ENCODE assay signal across 16 mouse cellular contexts in genomic region chr13:11882359-11882758, GRCm38 (mm10).
"Had no signal": no experiment of that assay in that cellular context is flagged by ENCODE, and none has a peak within 500 bp of the region (broad histone marks: within the 10 kb centered on the region; RNA-seq: fewer than 3 reads in every experiment).

No protein-coding gene starts in this region.

- H3K36me3 ChIP-seq: neural tube, embryonic 13.5 days; neural tube, embryonic 15.5 days; stomach, embryonic 15.5 days had no signal

- H3K27me3 ChIP-seq: neural tube, embryonic 13.5 days; neural tube, embryonic 15.5 days; stomach, embryonic 15.5 days had no signal

- H3K9ac ChIP-seq: neural tube, embryonic 13.5 days; neural tube, embryonic 15.5 days; stomach, embryonic 15.5 days had no signal

- H3K27ac ChIP-seq: neural tube, embryonic 13.5 days; neural tube, embryonic 15.5 days; stomach, embryonic 15.5 days; stomach, postnatal 0 days had no signal

- H3K4me2 ChIP-seq: neural tube, embryonic 13.5 days; neural tube, embryonic 15.5 days; stomach, embryonic 15.5 days had no signal

- H3K4me1 ChIP-seq: stomach, embryonic 15.5 days had no signal

- DNase-seq: retina, postnatal 1 day; right cerebral cortex, adult 18-20 months; right cerebral cortex, postnatal 14 days; right cerebral cortex, postnatal 25 days; right cerebral cortex, postnatal 4 days; spleen, adult 18-20 months; thymus, adult 18-20 months; thymus, adult 2 months; thymus, postnatal 14 days; thymus, postnatal 25 days; thymus, postnatal 36 days; thymus, postnatal 4 days had no signal

- H3K9me3 ChIP-seq: neural tube, embryonic 13.5 days; neural tube, embryonic 15.5 days; stomach, embryonic 15.5 days had no signal

- H3K4me3 ChIP-seq: neural tube, embryonic 13.5 days; neural tube, embryonic 15.5 days; stomach, embryonic 15.5 days had no signal
